Mouse (Mus musculus) right cerebral cortex, postnatal 4 days (tissue): ENCODE data around the gene Prps2.
A peak's percentile ranks its signal among the peaks of the same experiment; 100 is the strongest.
"Not testable (repeated sequence)": the region's sequence is repeated elsewhere in the genome, so short reads cannot be mapped to it uniquely, and the experiment has no call there.

Experiments
- DNase-seq: peaks from one replicate; pipeline ENCODE4 v3.0.0-alpha.2; 2022

Gene Prps2

GRCm38 (mm10) chrX:167382047-167382853, at the start of gene Prps2:
Gene Prps2 (minus strand): TSS chrX:167382749.
- DNase-seq = peak; percentile 44

- DNase-seq = no peak
These were observed 35.1 kb upstream of the Prps2 start for GRCm38 (mm10) chrX:167417654-167418053.

GRCm38 (mm10) chrX:167394940-167395339, 12.4 kb upstream of the Prps2 start:
- no peak for DNase-seq

GRCm38 (mm10) chrX:167386647-167387046, 4.1 kb upstream of the Prps2 start:
- no peak for DNase-seq

GRCm38 (mm10) chrX:167382854-167383186, 271 bp upstream of the Prps2 start:
- DNase-seq = no peak

- DNase-seq = no peak
These were observed 934 bp downstream of the Prps2 start for GRCm38 (mm10) chrX:167381583-167382046.

- no peak for DNase-seq
These were observed 2.5 kb downstream of the Prps2 start for GRCm38 (mm10) chrX:167380073-167380472.

GRCm38 (mm10) chrX:167361231-167361630, 21.3 kb downstream of the Prps2 start:
- not testable (repeated sequence) for DNase-seq

- no peak for DNase-seq
These were observed 22.8 kb downstream of the Prps2 start for GRCm38 (mm10) chrX:167359704-167360103.

GRCm38 (mm10) chrX:167357415-167357814, 25.1 kb downstream of the Prps2 start:
- no peak for DNase-seq

- no peak for DNase-seq
These were observed 26.6 kb downstream of the Prps2 start for GRCm38 (mm10) chrX:167355965-167356364.

GRCm38 (mm10) chrX:167353617-167354016, 28.9 kb downstream of the Prps2 start:
- no peak for DNase-seq

GRCm38 (mm10) chrX:167346440-167346839, 36.1 kb downstream of the Prps2 start:
- no peak for DNase-seq

GRCm38 (mm10) chrX:167344356-167344755, 38.2 kb downstream of the Prps2 start:
- no peak for DNase-seq

GRCm38 (mm10) chrX:167341811-167342210, 40.7 kb downstream of the Prps2 start:
- DNase-seq = no peak

GRCm38 (mm10) chrX:167340190-167340589, 42.4 kb downstream of the Prps2 start:
- DNase-seq = no peak

GRCm38 (mm10) chrX:167337990-167338389, 44.6 kb downstream of the Prps2 start:
- DNase-seq = no peak

- DNase-seq = no peak
These were observed 48.0 kb downstream of the Prps2 start for GRCm38 (mm10) chrX:167334571-167334970.

GRCm38 (mm10) chrX:167332607-167333006, 49.9 kb downstream of the Prps2 start:
- no peak for DNase-seq

- no peak for DNase-seq
These were observed 51.6 kb downstream of the Prps2 start for GRCm38 (mm10) chrX:167330993-167331392.

- no peak for DNase-seq
These were observed 52.1 kb downstream of the Prps2 start, which contains the start of gene Tlr7 for GRCm38 (mm10) chrX:167330399-167330798. Gene Tlr7 (minus strand): TSS chrX:167330558.

- no peak for DNase-seq
These were observed 52.9 kb downstream of the Prps2 start for GRCm38 (mm10) chrX:167329620-167330019.

GRCm38 (mm10) chrX:167329098-167329497, 53.5 kb downstream of the Prps2 start:
- DNase-seq = peak; percentile 25

GRCm38 (mm10) chrX:167328519-167328918, 54.0 kb downstream of the Prps2 start:
- DNase-seq = no peak

GRCm38 (mm10) chrX:167323742-167324141, 58.8 kb downstream of the Prps2 start:
- no peak for DNase-seq
